Mouse (Mus musculus) layer of hippocampus, adult 6 months (tissue): ENCODE measurements around the gene Ttpal. TPM values are rescaled to one million over a fixed set of nuclear protein-coding genes. Genes with fewer than 3 reads are reported as not detected.

Experiments used
- long read RNA-seq, 2 experiments: library from polyadenylated mRNA; unstranded; transcript quantifications; one replicate each; pipeline ENCODE4 v2.0.0; 2019 to 2020
- polyA plus RNA-seq: library from polyadenylated mRNA; unstranded; fragments of <200 nt; fragmentation: Nextera tagmentation; gene quantifications from 2 replicates; pipeline ENCODE4 v1.2.3, GENCODE M21; 2021

The Ttpal gene
- polyA plus RNA-seq: 28.7 and 32.1 TPM in 2 replicates
- long read RNA-seq, experiment 1, full-length matches to known transcripts: 14 of 31 reads
- long read RNA-seq, experiment 1, partial matches to known transcripts: 14 of 31 reads
- long read RNA-seq, experiment 1, other reads (novel, unspliced or antisense): 3 of 31 reads
- long read RNA-seq, experiment 2, full-length matches to known transcripts: 92 of 147 reads
- long read RNA-seq, experiment 2, partial matches to known transcripts: 2 of 147 reads
- long read RNA-seq, experiment 2, other reads (novel, unspliced or antisense): 53 of 147 reads

GRCm38 (mm10) chr2:163602101-163602971, at the start of gene Ttpal:
Gene Ttpal (plus strand): TSS chr2:163602314.

GRCm38 (mm10) chr2:163644575-163645385, 42.7 kb downstream of the Ttpal start, which contains the start of gene Serinc3:
Gene Serinc3 (minus strand): TSS chr2:163645131.

GRCm38 (mm10) chr2:163657975-163658886, 56.1 kb downstream of the Ttpal start, which contains the start of gene Pkig:
Gene Pkig (plus strand): TSS chr2:163658386.

Other genes with a start within 250 kb of the Ttpal start
- gene Jph2, start 204.3 kb upstream of the Ttpal start, polyA plus RNA-seq: 0.08 and 0.10 TPM in 2 replicates
- 33.2 and 35.0 TPM in 2 replicates for gene Oser1, start 177.6 kb upstream of the Ttpal start, polyA plus RNA-seq
- gene Gdap1l1, start 163.8 kb upstream of the Ttpal start, polyA plus RNA-seq: 81.7 and 106 TPM in 2 replicates
- 6.4 and 7.4 TPM in 2 replicates for gene Fitm2, start 129.7 kb upstream of the Ttpal start, polyA plus RNA-seq
- gene R3hdml, start 110.0 kb upstream of the Ttpal start, polyA plus RNA-seq: 0.13 TPM in 1 of 2 replicates, not detected in the other
- gene Hnf4a, start 95.5 kb upstream of the Ttpal start, polyA plus RNA-seq: not detected in 2 replicates
- 21.2 and 28.1 TPM in 2 replicates for gene Serinc3, start 42.8 kb downstream of the Ttpal start, polyA plus RNA-seq
- gene Pkig, start 56.1 kb downstream of the Ttpal start, polyA plus RNA-seq: 244 and 276 TPM in 2 replicates
- gene Ada, start 147.9 kb downstream of the Ttpal start, polyA plus RNA-seq: 0.48 and 0.70 TPM in 2 replicates
- 0.10 and 0.26 TPM in 2 replicates for gene Ccn5, start 218.5 kb downstream of the Ttpal start, polyA plus RNA-seq